Mouse (Mus musculus) ES-E14 (cell line): ENCODE measurements at regions not wholly inside any gene's neighbourhood (a gene's known extent, or its start where the extent isn't known, plus 50 kb on each side); places are given as distances from the start of the nearest gene placed in this dataset.

ENCODE experiments used
- CHD2 ChIP-seq: IDR thresholded peaks from 2 replicates; pipeline ENCODE4 v1.6.1; 2014; ENCODE audit warnings: mild to moderate bottlenecking, low read depth, low read length, inconsistent platforms
- HCFC1 ChIP-seq: IDR thresholded peaks from 2 replicates; pipeline ENCODE4 v1.6.1; 2012; ENCODE audit warnings: low read length, inconsistent platforms, borderline replicate concordance; ENCODE audit not compliant: insufficient read depth
- MAFK ChIP-seq: IDR thresholded peaks from 2 replicates; pipeline ENCODE4 v1.6.1; 2014; ENCODE audit warnings: mild to moderate bottlenecking, low read depth, low read length, inconsistent platforms; ENCODE audit not compliant: insufficient read depth
- ZC3H11A ChIP-seq: IDR thresholded peaks from 2 replicates; pipeline ENCODE4 v1.6.1; 2012; ENCODE audit warnings: low read depth, mild to moderate bottlenecking, inconsistent platforms, low read length, borderline replicate concordance
- ZNF384 ChIP-seq: IDR thresholded peaks from 2 replicates; pipeline ENCODE4 v1.6.1; 2012; ENCODE audit warnings: low read depth, low read length, inconsistent platforms

- TF ChIP-seq ZC3H11A (no peak), MAFK (no peak), CHD2 (no peak), HCFC1 (no peak), ZNF384 (no peak)
Observed at GRCm38 (mm10) chr10:22917797-22918196, 97.8 kb upstream of the Tcf21 start.
